Mouse (Mus musculus): Measurements from ENCODE around the gene Stap2.

The Stap2 gene

DNA sequence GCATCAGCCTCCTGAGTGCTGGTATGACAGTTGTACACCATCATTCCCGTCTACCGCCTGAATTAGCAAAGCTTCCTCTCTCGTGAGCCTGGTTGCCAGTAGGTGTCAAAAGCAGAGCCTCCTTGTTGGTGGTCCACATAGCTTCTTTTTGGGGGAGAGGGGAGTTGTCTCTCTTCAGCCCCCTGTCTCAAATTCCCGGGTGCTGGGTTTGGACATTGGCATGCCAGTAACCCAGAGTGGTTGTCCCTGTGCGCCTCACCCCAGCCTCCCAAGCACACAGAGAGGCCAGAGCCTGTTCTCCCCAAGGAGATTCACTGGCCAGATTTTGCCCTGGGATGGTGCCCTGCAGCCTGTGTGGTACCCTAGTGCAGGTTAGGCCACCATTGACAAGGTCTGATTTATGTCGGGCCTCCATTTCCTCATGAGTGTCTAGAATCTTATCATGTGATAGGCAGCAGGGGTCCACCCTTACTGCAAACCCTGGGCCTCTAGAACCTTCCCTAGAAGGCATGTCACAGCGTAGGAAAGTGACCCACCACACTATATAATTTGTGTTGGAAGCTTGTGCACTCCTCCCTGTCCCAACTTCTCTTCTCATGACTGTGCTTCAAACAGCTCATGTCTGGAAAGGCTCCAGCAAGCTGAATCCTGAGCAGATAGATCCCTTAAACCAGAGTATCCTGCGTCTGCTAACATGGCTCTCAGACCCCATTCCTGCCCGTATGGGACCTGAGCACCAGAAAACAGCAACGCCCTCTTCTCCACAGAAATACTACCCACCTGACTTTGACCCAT lies 45.2 kb downstream of the Stap2 start:
- no peak for DNase-seq (ENCODE audit: low spot score in 2 of 2)

DNA sequence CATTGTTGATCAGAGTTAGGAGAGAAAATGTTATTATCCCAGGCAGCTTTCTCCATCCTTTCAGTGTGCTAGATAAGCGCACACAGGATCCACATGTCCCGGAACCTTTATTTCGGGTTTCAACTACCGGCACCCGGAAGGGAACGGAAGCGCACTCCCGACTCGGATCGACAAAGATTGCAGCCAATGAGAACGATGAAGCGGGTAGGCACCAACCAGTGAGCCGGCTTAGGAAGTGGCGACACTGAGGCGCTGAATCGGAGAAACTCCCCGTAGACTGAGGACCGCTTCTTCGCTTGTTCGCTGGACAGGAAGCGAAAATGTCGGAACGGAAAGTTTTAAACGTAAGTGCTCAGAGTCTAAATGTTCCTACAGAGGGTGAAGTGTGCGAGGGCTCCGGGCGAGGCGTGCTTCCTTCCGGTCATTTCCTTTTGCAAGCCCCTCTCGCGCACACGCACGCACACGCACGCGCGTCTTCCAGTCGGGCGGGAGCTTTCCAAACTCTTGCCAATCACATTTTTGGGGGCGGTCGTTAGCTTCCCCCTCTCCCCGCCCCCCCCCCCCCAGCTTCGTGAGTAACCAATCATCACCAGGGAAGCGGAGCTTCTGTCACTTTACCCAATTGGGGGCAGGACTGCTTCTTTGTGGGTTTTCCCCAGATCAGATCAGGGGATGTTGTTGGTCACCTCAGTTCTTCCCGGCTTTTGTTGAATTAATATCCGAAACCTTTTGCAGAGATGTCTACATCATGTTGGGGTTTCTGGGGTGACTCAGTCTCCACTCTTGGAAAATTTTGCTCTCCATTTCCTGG lies 46.3 kb downstream of the Stap2 start, which contains the start of gene Yju2:
Gene Yju2 (plus strand): TSS at position 182 of the 811 bp plus-strand sequence.
- DNase-seq (ENCODE audit: low spot score in 2 of 2), result peak; percentile 90 to 91

DNA sequence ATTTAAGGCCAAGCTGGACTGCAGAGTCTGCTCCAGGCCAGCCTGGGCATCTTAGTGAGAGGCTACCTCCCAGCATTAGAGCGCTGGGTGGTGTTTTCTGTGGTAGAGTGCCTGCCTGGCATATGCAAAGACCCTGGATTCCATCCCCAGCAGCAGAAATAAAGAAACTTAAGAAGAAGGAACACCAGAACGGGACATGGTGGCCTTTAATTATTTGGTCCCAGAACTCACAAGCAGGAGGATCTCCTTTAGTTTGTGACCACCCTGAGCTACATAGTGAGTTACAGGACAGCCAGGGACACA lies 46.8 kb downstream of the Stap2 start:
- no peak for DNase-seq (ENCODE audit: low spot score in 2 of 2)

DNA sequence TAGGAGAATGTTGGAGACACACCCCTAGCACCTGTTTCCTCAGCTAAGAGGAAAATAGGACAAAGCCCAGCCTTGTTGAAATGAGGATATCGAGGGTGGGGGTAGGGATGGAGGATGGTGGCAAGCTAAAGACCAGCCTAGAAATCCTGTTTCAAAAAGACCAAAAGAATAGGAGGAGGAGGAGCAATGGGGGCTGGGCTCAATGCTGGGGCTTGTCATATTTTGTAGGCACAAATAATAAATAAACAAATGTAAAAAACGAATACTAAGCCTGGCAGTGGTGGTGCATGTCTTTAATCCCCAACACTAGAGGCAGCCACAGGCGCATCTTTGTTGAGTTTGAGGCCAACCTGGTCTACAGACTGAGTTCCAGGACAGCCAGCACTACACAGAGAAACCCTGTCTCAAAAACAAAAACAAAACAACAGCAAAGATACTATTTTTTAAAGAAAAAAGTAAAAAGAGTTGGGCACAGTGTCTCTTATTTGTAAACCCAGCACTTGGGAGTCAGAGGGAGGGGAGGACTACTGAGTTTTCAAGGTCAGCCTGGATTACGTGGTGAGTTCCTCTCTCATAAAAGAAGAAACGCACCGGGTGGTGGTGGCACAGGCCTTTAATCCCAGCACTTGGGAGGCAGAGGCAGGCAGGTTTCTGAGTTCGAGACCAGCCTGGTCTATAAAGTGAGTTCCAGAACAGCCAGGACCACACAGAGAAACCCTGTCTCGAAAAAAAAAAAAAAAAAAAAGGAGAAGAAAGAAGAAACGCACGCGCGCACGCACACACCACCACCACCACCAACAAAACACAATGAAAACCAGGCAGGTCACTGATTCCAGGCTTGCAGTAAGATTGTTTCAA lies 47.4 kb downstream of the Stap2 start:
- DNase-seq (ENCODE audit: low spot score in 2 of 2), result no peak

DNA sequence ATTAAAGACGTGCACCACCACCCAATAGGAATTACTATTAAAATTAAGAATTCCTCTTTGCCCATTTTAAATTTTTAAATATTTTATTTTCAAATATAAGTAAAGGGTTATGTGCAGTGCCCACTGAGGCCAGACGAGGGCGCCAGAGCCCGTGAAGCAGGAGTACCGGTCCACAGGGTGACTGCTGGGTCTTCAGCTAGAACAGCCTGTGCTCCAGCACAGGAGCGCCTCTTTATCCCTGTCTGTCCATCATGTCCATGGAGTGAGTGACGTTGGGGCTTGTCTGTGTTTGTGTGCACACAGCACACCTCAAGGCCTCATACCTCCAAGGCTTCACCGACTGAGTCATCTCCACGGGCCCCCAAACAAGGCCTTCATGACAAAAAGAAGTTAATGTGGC lies 48.2 kb downstream of the Stap2 start:
- DNase-seq (ENCODE audit: low spot score in 2 of 2), result peak; percentile 55 to 67

DNA sequence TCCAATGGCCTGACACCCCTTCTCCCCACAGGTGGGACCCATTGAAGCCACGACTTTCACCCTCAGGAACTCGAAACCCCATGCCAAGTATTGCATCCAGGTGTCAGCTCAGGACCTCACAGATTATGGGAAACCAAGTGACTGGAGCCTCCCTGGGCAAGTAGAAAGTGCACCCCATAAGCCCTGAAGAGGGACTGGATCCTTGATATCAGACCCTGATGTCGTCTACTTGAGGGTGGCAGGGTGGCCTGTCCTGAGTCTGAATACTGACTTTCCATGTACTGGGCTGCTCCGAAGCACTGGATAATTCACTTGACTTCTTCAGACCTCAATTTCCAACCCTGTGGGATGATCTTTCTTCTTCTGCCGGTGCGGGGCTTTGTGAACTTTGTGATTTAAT lies 48.8 kb downstream of the Stap2 start:
- no peak for DNase-seq (ENCODE audit: low spot score in 2 of 2)

DNA sequence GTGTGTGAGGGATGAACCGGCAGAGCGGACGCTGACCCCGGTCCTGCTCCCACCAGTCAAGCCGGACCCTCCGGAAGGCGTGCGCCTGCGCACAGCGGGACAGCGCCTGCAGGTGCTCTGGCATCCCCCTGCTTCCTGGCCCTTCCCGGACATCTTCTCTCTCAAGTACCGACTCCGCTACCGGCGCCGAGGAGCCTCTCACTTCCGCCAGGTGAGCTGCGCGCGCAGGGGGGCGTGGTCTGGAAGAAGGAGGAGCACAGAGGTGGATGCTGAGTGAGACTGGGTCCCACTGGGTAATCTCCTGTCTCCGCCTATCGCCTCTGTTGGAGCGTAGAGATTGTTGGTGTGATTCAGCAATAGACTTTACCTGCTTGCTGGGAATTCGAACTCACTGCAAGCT lies 49.3 kb downstream of the Stap2 start:
- peak; percentile 71 to 80 for DNase-seq (ENCODE audit: low spot score in 2 of 2)

DNA sequence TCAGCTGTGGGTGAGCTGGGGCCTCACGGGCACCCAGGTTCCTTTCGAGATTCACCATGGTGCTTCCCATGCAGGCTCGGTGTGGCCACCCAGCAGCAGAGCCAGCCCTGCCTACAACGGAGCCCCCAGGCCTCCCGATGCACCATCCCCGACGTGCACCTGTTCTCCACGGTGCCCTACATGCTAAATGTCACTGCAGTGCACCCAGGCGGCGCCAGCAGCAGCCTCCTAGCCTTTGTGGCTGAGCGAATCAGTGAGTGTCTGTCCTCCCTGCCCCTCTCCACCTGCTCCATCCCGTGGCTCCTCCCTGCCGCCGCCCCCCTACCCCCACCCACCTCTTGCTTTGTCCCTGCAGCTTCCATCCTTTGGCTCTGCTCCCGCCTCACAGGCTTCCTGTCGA lies 51.2 kb downstream of the Stap2 start:
- DNase-seq (ENCODE audit: low spot score in 2 of 2), result no peak

DNA sequence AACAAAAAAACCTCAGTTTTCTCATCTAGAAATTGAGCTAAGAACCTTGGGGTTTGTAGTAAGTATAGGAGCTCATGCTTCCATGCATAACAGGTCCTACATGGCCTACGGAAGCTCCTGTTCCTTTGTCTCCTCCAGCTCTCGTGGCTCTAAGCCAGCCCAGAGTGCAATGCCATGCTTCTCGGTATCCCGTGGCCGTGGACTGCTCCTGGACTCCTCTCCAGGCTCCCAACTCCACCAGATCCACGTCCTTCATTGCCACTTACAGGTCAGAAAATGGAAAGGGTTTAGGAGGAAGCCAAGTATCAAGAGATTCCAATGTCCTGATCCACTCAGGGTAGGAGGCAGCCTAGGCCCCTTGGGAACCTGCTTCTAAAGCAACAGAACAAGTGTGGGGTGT lies 51.6 kb downstream of the Stap2 start:
- DNase-seq (ENCODE audit: low spot score in 2 of 2), result no peak

DNA sequence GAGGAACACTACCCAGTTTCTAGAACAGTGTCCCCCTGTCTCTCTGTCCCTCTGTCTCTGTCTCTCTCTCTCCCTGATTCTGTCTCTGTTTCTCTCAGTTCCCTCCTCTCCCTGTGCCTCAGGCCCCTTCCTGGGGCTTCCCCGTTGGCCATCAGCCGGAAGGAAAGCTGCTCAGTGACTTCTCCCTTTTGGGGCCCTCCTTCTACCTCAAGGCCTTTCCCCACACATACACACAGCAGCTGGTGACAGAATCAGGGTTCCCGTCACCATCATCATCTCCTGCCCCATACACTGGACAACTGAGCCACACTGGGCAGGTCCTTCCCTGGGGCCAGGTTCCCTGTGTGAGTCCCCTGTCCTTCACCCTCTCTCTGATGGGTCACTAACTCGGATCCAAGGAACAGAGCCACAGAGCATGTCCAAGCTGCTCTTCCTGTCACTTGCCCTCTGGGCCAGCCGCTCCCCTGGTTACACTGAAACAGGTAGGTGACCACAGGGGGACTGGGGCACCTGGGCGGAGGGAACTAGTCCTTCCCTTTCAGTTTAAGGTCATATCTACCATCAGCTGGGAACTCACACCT lies 52.8 kb downstream of the Stap2 start, which contains the start of gene Ebi3:
Gene Ebi3 (plus strand): TSS at position 194 of the 581 bp plus-strand sequence.
- DNase-seq (ENCODE audit: low spot score in 2 of 2), result no peak

DNA sequence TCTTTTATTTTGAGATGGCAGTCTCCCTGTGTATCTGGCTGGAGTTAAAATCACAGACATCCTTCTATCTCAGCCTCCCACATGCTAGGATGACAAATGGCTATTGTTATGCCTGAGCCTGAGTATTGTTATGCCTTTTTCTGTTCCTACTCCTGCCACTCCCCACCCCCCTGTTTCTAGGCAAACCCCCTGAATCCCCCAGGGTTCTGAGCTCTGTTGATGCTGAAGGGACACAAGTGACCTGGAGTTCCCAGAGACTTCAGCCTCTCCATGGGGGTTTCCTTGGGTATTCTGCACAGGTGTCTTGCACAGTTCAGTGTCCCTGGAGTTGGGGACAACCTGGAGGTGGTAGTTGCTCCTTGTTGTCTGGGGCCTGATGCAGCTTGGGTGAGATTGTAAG lies 53.3 kb downstream of the Stap2 start:
- no peak for DNase-seq (ENCODE audit: low spot score in 2 of 2)

DNA sequence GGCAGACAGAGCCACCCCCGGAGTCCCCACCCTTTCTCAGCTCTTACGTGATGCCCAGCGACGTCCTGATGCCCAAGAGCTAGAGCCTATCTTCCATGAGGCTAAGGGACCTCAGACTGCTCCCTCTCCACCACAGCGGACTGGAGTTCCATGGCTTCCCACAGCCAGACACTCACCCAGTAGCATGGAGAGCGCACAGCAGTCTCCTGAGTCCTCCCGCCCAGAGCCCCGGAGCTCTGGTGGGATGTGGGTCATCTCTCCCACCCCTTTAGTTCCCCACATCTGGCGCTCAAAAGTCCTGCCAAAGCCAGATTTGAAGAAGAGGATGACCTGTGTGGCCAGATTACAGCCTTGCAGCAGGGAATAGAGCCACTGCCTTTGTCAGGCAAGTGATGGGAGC lies 54.8 kb downstream of the Stap2 start:
- DNase-seq (ENCODE audit: low spot score in 2 of 2), result no peak

DNA sequence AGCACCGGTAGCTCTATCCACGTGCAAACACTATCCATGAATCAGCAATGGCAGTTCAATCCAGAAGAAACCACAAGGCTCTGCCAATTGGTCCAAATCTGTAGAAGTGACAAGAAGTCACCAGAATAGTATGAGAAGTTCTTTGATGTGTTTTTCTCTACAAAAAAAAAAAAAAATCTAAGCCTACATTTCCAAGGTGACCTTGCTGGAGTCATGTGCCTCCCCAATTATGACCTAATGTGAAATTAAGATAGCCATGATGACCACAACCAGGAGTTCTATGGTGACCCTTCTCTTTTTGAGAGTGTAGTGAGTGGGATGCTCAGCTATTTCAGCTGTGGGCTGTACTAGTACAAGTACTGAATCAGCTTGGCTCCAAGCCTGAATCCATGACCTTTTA lies 56.0 kb downstream of the Stap2 start, which contains the start of gene Zfp119b:
Gene Zfp119b (minus strand): TSS at position 101 of the 400 bp plus-strand sequence.
- no peak for DNase-seq (ENCODE audit: low spot score in 2 of 2)

DNA sequence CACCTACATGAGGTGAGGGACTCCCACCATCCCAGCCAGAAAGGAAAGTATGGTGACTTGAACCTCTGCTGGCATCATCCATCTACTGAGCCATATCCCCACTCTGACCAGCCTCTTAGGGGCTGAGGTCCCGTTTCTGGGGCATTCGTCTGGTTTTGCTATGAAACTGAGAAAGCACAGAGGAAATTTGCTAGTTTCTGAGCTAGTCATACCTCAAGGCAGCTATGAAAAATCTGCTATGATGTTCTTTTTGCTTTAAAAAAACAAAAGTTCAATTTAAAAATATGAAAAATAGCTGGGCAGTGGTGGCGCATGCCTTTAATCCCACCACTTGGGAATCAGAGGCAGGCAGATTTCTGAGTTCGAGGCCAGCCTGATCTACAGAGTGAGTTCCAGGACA lies 56.7 kb downstream of the Stap2 start:
- DNase-seq (ENCODE audit: low spot score in 2 of 2), result no peak

Measured in urinary bladder, postnatal 36 days (tissue).